Mouse (Mus musculus) neural tube, embryonic 13.5 days (tissue): Measurements from ENCODE around the gene Srgap3. TPM values are rescaled to one million over a fixed set of nuclear protein-coding genes. Genes with fewer than 3 reads are reported as not detected.

Experiments
- ATAC-seq: fragments of 200-750 bp; cut with Nextera tagmentation; 2 replicates; pipeline ENCODE4 v1.8.0; 2017; ENCODE audit warnings: low read depth, mild to moderate bottlenecking, moderate TSS enrichment, moderate library complexity
- H3K27ac ChIP-seq: fragments of 300-500 bp; sonication (generic); replicated peaks from 2 replicates; pipeline ENCODE4 v1.5.1; 2015; ENCODE audit warnings: moderate library complexity, mild to moderate bottlenecking, inconsistent platforms
- H3K27me3 ChIP-seq: fragments of 300-500 bp; sonication (generic); 2 replicates; pipeline ENCODE4 v1.6.1; 2015; ENCODE audit warnings: mild to moderate bottlenecking, inconsistent platforms
- H3K36me3 ChIP-seq: fragments of 300-500 bp; sonication (generic); 2 replicates; pipeline ENCODE4 v1.6.1; 2015; ENCODE audit warnings: mild to moderate bottlenecking, inconsistent platforms
- H3K4me1 ChIP-seq: fragments of 300-500 bp; sonication (generic); replicated peaks from 2 replicates; pipeline ENCODE4 v1.6.1; 2015; ENCODE audit warnings: inconsistent platforms
- H3K4me2 ChIP-seq: fragments of 300-500 bp; sonication (generic); 2 replicates; pipeline ENCODE4 v1.6.1; 2015; ENCODE audit warnings: inconsistent platforms, mild to moderate bottlenecking, moderate library complexity
- H3K4me3 ChIP-seq: fragments of 300-500 bp; sonication (generic); 2 replicates; pipeline ENCODE4 v1.5.1; 2015; ENCODE audit warnings: mild to moderate bottlenecking, inconsistent platforms
- H3K9ac ChIP-seq: fragments of 300-500 bp; sonication (generic); 2 replicates; pipeline ENCODE4 v1.6.1; 2015; ENCODE audit warnings: moderate library complexity, mild to moderate bottlenecking, inconsistent platforms
- H3K9me3 ChIP-seq: fragments of 300-500 bp; sonication (generic); 2 replicates; pipeline ENCODE4 v1.6.1; 2016; ENCODE audit warnings: inconsistent platforms
- WGBS: fragments of 180-500 bp; shearing (Covaris S2); methylation state at CpG from one replicate; pipeline ENCODE4 v1.1.7; 2015; 5-methylcytosine and 5-hydroxymethylcytosine counted together
- polyA plus RNA-seq: library from polyadenylated mRNA; unstranded; fragments of >200 nt; fragmentation: Nextera tagmentation; extraction: Ambion mirVana; gene quantifications from 2 replicates; pipeline ENCODE4 v1.2.1, GENCODE M21; 2015

The Srgap3 gene
- polyA plus RNA-seq, 1 experiment from 2014 or later = 29.2 TPM

DNA sequence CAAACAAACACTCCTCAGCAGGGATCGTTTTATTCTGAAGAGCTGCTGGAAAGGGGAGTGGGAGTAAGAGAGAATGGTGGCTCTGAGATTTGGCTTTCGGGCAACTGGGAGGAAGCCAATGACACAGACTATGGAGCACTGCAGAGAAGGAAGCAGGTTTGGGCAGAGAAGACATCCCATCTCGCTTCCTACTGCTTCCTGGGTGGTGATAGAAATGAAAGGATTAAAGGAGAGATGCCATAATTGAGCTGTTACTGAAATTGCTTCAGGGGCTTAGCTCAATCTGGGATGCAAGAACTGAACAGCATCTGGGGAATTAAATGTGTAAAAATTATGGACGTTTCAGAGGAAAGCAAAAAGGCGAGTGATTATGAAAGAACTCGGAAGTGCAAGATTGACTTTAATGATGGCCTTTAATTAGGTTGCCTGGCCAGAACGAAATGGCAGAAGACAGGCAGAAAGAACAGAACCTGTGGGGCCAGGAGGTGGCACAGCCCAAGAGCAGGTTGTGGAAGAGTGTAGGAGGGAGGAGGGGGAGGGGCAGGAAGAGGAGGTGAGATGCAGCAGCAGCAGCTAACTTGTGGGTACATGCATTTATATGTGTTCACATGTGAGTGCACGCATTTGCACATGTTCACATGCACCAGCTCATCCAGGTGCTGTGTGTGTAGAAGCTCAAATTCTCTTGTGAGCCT, 126.6 kb downstream of the Srgap3 start:
- ATAC-seq = 0 out of 2 replicates have a peak, but pooled peaks have one; percentile 54
- Histone ChIP-seq H3K4me2 (no peak overlapping the region), H3K27ac (peak overlapping the region; percentile 82), H3K4me3 (no peak overlapping the region), H3K36me3 (peaks cover 7% of the 10 kb centered on the region), H3K27me3 (no peaks in the 10 kb centered on the region), H3K9ac (no peak overlapping the region), H3K4me1 (peaks cover 65% of the 10 kb centered on the region), H3K9me3 (no peaks in the 10 kb centered on the region)
- WGBS = 46% methylated on average over 8 of the region's 8 CpGs

DNA sequence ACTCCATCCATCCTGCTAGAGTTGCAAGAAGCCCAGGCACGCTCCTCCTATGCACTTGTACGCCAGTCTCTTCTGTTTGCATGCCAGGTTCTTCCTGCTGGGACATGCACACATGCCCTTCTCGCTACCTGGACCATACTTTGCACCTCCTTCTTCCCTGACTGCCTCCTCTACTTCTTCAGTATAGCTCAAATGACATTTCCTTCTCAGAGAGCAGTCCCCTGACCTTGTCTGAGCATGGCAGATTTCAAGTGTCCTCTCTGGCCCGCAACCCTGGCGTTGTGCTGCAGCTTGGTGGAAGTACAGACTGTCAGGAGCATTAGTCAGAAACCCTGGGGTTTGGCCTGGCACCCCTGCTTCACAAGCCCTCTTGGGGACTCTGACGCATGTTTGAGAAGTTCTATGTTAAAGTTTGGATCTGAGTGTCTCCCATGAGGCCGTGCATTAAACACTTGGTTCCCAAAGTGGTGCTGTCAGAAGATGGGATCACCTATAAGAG, 128.6 kb downstream of the Srgap3 start:
- H3K4me1 ChIP-seq = peaks cover 76% of the 10 kb centered on the region

DNA sequence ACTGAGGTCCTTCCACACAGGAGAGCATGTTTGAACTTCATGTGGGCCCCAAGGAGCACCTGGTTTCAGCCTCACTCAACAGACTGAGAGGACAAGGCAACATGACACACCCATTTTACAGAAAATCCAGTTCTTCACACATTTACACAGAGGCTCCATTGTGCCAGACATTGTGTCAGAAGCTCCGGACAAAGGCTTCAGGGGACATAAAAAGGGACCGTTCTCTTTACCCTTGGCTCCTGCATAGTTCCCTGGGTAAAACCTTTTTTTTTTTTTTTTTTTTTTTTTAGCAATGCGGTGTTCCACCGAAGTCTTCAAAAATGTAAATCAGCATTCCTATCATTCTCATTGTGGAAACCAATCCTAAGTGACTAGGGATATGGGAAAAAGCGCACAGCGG, 131.5 kb downstream of the Srgap3 start:
- Histone ChIP-seq H3K9me3 (no peaks in the 10 kb centered on the region), H3K4me1 (peaks cover 70% of the 10 kb centered on the region), H3K9ac (no peak overlapping the region), H3K36me3 (peaks cover 17% of the 10 kb centered on the region), H3K4me3 (no peak overlapping the region), H3K27ac (peak overlapping the region; percentile 68), H3K4me2 (no peak overlapping the region), H3K27me3 (no peaks in the 10 kb centered on the region)
- WGBS = 45% methylated on average over 6 of the region's 6 CpGs
- no peak for ATAC-seq

More for the DNA sequence above, 128.6 kb downstream of the Srgap3 start:
- H3K4me2 ChIP-seq = no peak overlapping the region
- H3K36me3 ChIP-seq = peaks cover 20% of the 10 kb centered on the region
- no peak for ATAC-seq
- H3K27me3 ChIP-seq = no peaks in the 10 kb centered on the region
- H3K4me3 ChIP-seq = no peak overlapping the region
- WGBS = 96% methylated on average over 7 of the region's 7 CpGs
- no peak overlapping the region for H3K27ac ChIP-seq
- no peaks in the 10 kb centered on the region for H3K9me3 ChIP-seq
- H3K9ac ChIP-seq = no peak overlapping the region

DNA sequence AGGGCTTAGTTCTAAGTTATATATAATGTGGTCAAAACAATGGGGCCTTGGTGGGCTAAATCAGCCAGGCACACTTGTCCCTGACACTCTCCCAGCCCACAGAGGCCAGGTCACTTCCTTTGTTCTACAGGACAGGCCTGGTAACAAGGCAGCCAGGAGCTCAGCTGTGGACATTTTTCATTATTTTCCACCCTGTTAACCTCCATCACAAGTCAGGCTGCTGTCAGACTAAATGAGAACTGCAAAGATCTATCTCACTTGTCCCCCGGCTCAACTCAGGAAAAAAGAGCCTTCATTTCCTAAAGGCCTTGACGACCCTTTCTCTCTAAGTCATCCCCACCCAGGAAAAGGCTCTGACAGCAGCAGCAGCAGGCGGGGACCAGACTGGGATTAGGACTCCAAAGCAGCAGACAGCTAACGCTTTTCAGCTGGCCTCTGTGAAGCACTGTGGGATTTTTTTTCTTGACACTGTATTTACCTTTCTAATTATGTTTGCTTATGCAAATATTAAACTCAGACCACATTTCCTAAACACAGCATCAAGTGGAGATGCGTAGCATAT, 132.5 kb downstream of the Srgap3 start:
- Histone ChIP-seq H3K4me2 (no peak overlapping the region), H3K27ac (peak overlapping the region; percentile 68), H3K4me3 (no peak overlapping the region), H3K9ac (peak overlapping the region; percentile 36; the same call in 1 of the 2 replicates), H3K9me3 (no peaks in the 10 kb centered on the region), H3K36me3 (peaks cover 17% of the 10 kb centered on the region), H3K27me3 (no peaks in the 10 kb centered on the region), H3K4me1 (peaks cover 70% of the 10 kb centered on the region)
- 24% methylated on average over 5 of the region's 5 CpGs for WGBS
- no peak for ATAC-seq

DNA sequence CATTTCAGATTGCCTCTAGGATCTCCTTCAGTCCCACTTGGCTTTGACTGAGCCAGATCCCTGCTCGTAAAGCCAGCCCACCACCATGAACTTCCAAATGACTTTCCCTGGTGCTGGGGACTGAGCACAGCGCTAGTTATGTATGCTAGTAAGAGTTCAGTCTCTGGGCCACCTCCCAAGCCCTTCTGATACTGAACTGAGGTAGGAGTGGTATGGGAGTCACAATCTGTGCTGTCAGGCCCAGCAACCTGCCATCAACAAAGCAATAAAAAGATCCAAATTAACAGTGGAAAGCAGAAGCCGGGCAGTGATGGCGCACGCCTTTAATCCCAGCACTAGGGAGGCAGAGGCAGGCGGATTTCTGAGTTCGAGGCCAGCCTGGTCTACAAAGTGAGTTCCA, 134.2 kb downstream of the Srgap3 start:
- Histone ChIP-seq H3K36me3 (peaks cover 17% of the 10 kb centered on the region), H3K9me3 (no peaks in the 10 kb centered on the region), H3K27me3 (no peaks in the 10 kb centered on the region), H3K4me2 (no peak overlapping the region), H3K4me1 (peaks cover 85% of the 10 kb centered on the region), H3K9ac (no peak overlapping the region), H3K27ac (peak overlapping the region; percentile 55; the same call in 1 of the 2 replicates), H3K4me3 (no peak overlapping the region)
- WGBS = 84% methylated on average over 7 of the region's 7 CpGs
- ATAC-seq = no peak

DNA sequence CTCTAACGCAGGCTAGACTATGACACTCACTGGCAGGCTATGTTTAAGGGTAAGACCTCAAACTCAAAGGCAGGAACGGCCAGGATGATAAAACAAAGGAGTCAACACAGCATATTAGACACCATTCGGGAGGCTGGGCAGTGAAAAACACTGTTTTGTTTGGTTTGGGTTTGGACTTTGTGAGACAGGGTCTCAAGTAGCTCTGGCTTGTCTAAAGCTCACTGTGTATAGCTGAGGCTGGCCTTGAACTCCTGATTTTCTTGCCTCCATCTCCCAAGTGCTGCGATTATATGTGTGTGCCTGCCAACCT, 136.6 kb downstream of the Srgap3 start:
- no peaks in the 10 kb centered on the region for H3K9me3 ChIP-seq
- peak overlapping the region; percentile 94 for H3K27ac ChIP-seq
- H3K9ac ChIP-seq = peak overlapping the region; percentile 46; the same call in 1 of the 2 replicates
- 49% methylated on average over 4 of the region's 4 CpGs for WGBS
- H3K4me3 ChIP-seq = no peak overlapping the region
- peak overlapping the region; percentile 30; the same call in 1 of the 2 replicates for H3K4me2 ChIP-seq
- peaks cover 20% of the 10 kb centered on the region for H3K36me3 ChIP-seq
- H3K4me1 ChIP-seq = peaks cover 65% of the 10 kb centered on the region
- peak; percentile 13; the same call in 1 of the 2 replicates for ATAC-seq
- H3K27me3 ChIP-seq = no peaks in the 10 kb centered on the region

DNA sequence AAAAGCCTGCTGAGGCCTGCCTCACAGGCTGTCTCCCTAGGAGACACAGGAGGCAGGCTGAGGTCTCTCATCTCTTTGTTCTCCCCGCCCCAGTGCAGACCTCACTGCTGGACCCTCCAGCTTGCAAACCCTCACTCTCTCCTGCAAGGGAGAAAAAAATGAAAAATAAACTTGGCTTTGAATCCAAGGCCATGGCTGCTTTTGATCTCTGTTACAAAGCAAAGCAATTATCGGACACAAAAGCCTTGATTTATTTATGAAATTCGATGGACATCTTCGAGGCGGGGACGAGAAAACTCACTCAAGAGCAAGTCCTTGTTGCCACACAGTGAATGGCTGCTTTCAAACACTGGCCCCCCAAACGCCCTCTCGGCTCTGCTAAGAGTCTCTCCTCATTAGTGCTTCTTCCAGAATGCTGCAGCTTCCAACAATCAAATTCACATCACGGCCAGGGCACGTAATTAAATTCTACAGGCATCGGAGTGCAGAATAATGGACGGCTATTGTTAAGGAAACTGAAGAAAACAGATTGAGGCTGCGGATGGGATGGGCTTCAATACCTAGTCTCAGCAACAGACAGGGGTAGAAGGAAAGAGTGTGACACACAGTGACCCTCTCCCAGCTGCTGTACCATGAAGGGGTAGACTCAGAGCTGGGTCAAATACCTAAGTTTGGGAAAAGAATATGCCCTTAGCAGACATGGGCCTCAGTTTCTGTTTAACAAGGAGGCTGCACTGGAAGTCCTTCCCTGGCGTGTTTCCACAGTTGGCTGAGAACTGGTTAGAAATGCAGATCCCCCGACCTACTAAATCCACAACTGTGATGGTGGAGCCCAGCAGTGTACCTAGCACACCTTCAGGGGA, 137.2 kb downstream of the Srgap3 start:
- peaks cover 59% of the 10 kb centered on the region for H3K4me1 ChIP-seq
- 11% methylated on average over 15 of the region's 15 CpGs for WGBS
- peak overlapping the region; percentile 30 for H3K4me2 ChIP-seq

DNA sequence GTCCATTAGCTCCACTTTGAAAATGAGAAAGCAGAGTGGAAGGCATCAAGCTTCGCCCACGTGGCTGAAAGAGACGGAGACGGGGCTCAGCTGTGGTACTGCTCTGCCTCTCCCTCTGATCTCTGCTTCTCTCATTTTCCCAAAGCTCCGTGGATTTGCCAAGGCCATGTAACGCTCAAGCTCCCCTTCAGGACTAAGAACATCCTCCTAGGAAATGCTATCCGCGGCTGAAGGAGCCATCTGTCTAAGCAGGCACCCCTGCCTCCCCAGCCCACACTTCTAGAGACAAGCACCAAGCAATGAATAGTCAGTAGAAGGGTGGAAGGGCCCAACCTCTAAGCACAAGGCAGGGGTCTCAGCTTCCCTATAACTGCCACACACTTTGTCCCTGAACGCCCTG, 138.3 kb downstream of the Srgap3 start:
- H3K27ac ChIP-seq = peak overlapping the region; percentile 94
- no peak for ATAC-seq
- 42% methylated on average over 9 of the region's 9 CpGs for WGBS
- H3K4me2 ChIP-seq = no peak overlapping the region
- 0 out of 2 replicates have a peak overlapping the region, but pooled peaks have one; percentile 18 for H3K9ac ChIP-seq
- no peaks in the 10 kb centered on the region for H3K27me3 ChIP-seq
- peaks cover 52% of the 10 kb centered on the region for H3K4me1 ChIP-seq
- peaks cover 10% of the 10 kb centered on the region for H3K36me3 ChIP-seq
- no peak overlapping the region for H3K4me3 ChIP-seq
- no peaks in the 10 kb centered on the region for H3K9me3 ChIP-seq

More for the DNA sequence above, 137.2 kb downstream of the Srgap3 start:
- Histone ChIP-seq H3K36me3 (peaks cover 16% of the 10 kb centered on the region), H3K27me3 (no peaks in the 10 kb centered on the region), H3K27ac (peak overlapping the region; percentile 94), H3K9me3 (no peaks in the 10 kb centered on the region), H3K9ac (peak overlapping the region; percentile 46; the same call in 1 of the 2 replicates), H3K4me3 (no peak overlapping the region)
- ATAC-seq = peak; percentile 75

DNA sequence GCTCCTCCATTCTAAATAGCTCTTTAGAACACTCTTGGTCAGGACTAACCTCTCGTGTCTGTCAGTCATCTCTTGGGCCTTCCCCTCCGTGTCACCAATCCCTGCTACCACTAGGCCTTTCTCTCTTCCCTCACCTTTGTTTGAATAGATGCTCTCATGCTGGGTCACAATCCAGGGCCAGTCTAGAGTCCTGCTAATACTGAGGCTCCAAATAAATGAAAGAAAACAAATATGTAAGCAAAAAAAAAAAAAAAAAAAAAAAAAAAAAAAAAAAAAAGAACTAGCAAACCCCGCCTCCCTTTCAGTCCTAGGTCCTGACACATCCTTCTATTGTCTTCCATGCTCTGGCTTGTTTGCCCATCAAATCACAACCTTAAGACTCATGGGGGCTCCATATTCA, 145.1 kb downstream of the Srgap3 start:
- Histone ChIP-seq H3K9me3 (no peaks in the 10 kb centered on the region), H3K27me3 (no peaks in the 10 kb centered on the region), H3K9ac (no peak overlapping the region), H3K4me3 (no peak overlapping the region), H3K4me1 (peaks cover 26% of the 10 kb centered on the region), H3K27ac (no peak overlapping the region), H3K36me3 (peaks cover 3% of the 10 kb centered on the region; the same call in 1 of the 2 replicates), H3K4me2 (no peak overlapping the region)
- WGBS = 74% methylated on average over 3 of the region's 3 CpGs
- no peak for ATAC-seq

DNA sequence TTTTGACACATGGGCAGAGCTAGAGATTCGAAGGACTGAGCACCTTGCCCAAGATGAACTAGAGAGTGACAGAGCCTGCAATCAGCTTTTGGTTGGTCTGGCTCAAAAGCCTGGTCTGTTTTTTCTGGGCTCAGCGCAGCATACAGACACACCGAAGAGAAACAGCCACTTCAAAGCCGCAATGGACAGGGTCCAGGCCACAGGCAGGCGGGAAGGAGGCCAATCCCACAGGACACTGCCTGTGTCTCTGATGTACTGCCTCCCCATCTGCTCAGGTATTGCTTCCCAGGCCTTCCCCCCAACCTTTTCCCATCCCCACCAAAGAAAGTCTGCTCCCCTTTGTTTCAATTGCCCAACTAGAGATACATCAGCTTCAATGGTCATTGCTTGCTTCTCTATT, 148.7 kb downstream of the Srgap3 start:
- H3K27ac ChIP-seq = 0 out of 2 replicates have a peak overlapping the region, but pooled peaks have one; percentile 6
- H3K36me3 ChIP-seq = peaks cover 10% of the 10 kb centered on the region
- WGBS = 90% methylated on average over 5 of the region's 5 CpGs
- ATAC-seq = no peak
- H3K27me3 ChIP-seq = no peaks in the 10 kb centered on the region
- peaks cover 32% of the 10 kb centered on the region for H3K4me1 ChIP-seq
- H3K4me3 ChIP-seq = no peak overlapping the region
- H3K4me2 ChIP-seq = no peak overlapping the region
- H3K9me3 ChIP-seq = no peaks in the 10 kb centered on the region
- no peak overlapping the region for H3K9ac ChIP-seq

DNA sequence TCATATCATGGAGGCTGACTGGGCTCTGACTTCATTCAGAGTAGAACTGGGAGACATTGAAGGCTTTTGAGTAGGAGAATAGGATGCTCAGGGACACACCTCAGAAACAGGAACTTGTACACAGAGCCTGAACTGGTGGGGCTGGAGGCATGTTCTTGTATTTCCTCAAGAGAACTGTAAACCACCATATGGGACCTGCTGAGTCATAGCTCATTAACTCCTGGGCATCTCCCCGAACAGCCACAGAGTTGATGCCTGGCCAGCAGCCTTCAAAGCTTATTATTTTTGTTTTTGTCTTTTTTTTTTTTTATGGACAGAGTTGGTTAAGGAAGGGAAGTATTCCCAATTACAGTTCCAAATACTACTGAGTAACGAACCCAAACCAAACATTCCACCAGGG, 150.5 kb downstream of the Srgap3 start:
- peaks cover 21% of the 10 kb centered on the region for H3K36me3 ChIP-seq
- H3K9ac ChIP-seq = no peak overlapping the region
- H3K4me2 ChIP-seq = no peak overlapping the region
- H3K27me3 ChIP-seq = no peaks in the 10 kb centered on the region
- no peaks in the 10 kb centered on the region for H3K9me3 ChIP-seq
- ATAC-seq = no peak
- no peak overlapping the region for H3K27ac ChIP-seq
- H3K4me1 ChIP-seq = peaks cover 33% of the 10 kb centered on the region
- no peak overlapping the region for H3K4me3 ChIP-seq
- whole genome bisulfite sequencing = 64% methylated on average over 2 of the region's 2 CpGs

DNA sequence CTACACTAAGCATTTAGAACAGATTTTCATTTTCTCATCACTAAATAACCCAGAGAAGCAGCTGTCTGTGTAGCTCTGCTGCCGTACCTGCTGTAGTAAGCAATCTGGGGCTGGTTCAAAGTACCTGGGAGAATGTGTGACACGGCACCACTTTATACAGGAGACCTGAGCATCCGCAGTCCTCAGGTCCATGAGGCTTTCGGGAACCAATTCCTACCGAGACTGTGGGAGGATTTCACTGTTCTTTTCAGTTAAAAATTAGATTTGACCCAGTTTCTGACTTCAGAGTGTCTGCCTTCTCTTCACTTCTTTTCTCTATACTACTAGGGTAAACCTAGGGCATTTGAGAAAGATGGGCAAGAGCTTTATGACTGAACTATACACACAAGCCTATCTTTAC, 153.2 kb downstream of the Srgap3 start:
- H3K36me3 ChIP-seq = peaks cover 21% of the 10 kb centered on the region
- H3K27ac ChIP-seq = no peak overlapping the region
- H3K27me3 ChIP-seq = no peaks in the 10 kb centered on the region
- H3K9me3 ChIP-seq = no peaks in the 10 kb centered on the region
- H3K4me3 ChIP-seq = no peak overlapping the region
- 92% methylated on average over 5 of the region's 5 CpGs for WGBS
- peaks cover 54% of the 10 kb centered on the region for H3K4me1 ChIP-seq
- H3K9ac ChIP-seq = no peak overlapping the region
- no peak overlapping the region for H3K4me2 ChIP-seq
- ATAC-seq = no peak
